Mouse (Mus musculus): ENCODE measurements around the gene Myo18a.

Gene Myo18a

GRCm38 (mm10) chr11:77867419-77868083, 104.5 kb downstream of the Myo18a start:
- in situ Hi-C loops (cut with MboI, MseI): loop anchor here (10.0 kb wide), 1 partner anchor 1833 kb away; no protein-coding TSS in a partner anchor

GRCm38 (mm10) chr11:77871436-77871835, 108.4 kb downstream of the Myo18a start:
- in situ Hi-C loops (cut with MboI, MseI): no loop called here

- in situ Hi-C loops (cut with MboI, MseI): no loop called here
These were observed 109.2 kb downstream of the Myo18a start for GRCm38 (mm10) chr11:77872236-77872635.

GRCm38 (mm10) chr11:77872685-77873084, 109.6 kb downstream of the Myo18a start:
- in situ Hi-C loops (cut with MboI, MseI): no loop called here

GRCm38 (mm10) chr11:77873116-77873515, 110.1 kb downstream of the Myo18a start:
- in situ Hi-C loops (cut with MboI, MseI): no loop called here

- in situ Hi-C loops (cut with MboI, MseI): no loop called here
These were observed 111.7 kb downstream of the Myo18a start for GRCm38 (mm10) chr11:77874685-77875231.

GRCm38 (mm10) chr11:77875269-77875668, 112.2 kb downstream of the Myo18a start:
- in situ Hi-C loops (cut with MboI, MseI): no loop called here

- in situ Hi-C loops (cut with MboI, MseI): no loop called here
These were observed 113.1 kb downstream of the Myo18a start for GRCm38 (mm10) chr11:77875847-77876759.

- in situ Hi-C loops (cut with MboI, MseI): no loop called here
These were observed 113.7 kb downstream of the Myo18a start for GRCm38 (mm10) chr11:77876760-77877148.

GRCm38 (mm10) chr11:77884524-77885245, 121.6 kb downstream of the Myo18a start:
- in situ Hi-C loops (cut with MboI, MseI): no loop called here

- in situ Hi-C loops (cut with MboI, MseI): no loop called here
These were observed 122.2 kb downstream of the Myo18a start for GRCm38 (mm10) chr11:77885246-77885575.

GRCm38 (mm10) chr11:77887373-77887960, 124.4 kb downstream of the Myo18a start:
- in situ Hi-C loops (cut with MboI, MseI): no loop called here

GRCm38 (mm10) chr11:77888846-77889245, 125.8 kb downstream of the Myo18a start:
- in situ Hi-C loops (cut with MboI, MseI): no loop called here

- in situ Hi-C loops (cut with MboI, MseI): no loop called here
These were observed 126.4 kb downstream of the Myo18a start for GRCm38 (mm10) chr11:77889484-77889883.

- in situ Hi-C loops (cut with MboI, MseI): no loop called here
These were observed 127.7 kb downstream of the Myo18a start for GRCm38 (mm10) chr11:77890648-77891258.

- in situ Hi-C loops (cut with MboI, MseI): no loop called here
These were observed 129.8 kb downstream of the Myo18a start for GRCm38 (mm10) chr11:77892883-77893282.

GRCm38 (mm10) chr11:77893283-77893682, 130.2 kb downstream of the Myo18a start:
- in situ Hi-C loops (cut with MboI, MseI): no loop called here

GRCm38 (mm10) chr11:77893787-77894718, 131.0 kb downstream of the Myo18a start, which contains the start of gene Pipox:
TSS of gene Pipox (minus strand) at chr11:77894096.
- in situ Hi-C loops (cut with MboI, MseI): no loop called here

- in situ Hi-C loops (cut with MboI, MseI): no loop called here
These were observed 131.9 kb downstream of the Myo18a start for GRCm38 (mm10) chr11:77894967-77895366.

GRCm38 (mm10) chr11:77896011-77896410, 133.0 kb downstream of the Myo18a start:
- in situ Hi-C loops (cut with MboI, MseI): no loop called here
